Mouse (Mus musculus) subcutaneous adipose tissue, adult 2 months (tissue): Measurements from ENCODE around the gene Mrpl54. TPM values are rescaled to one million over a fixed set of nuclear protein-coding genes. Genes with fewer than 3 reads are reported as not detected.

ENCODE experiments used
- polyA plus RNA-seq: library from polyadenylated mRNA; depleted of rRNA; stranded (reverse); fragments of >200 nt; gene quantifications from 2 replicates; pipeline ENCODE4 v1.2.3, GENCODE M21; 2012; ENCODE audit warnings: low replicate concordance; rRNA removed

The Mrpl54 gene
- polyA plus RNA-seq: 78.4 and 104 TPM in 2 replicates

GRCm38 (mm10) chr10:81266211-81267105 lies at the start of gene Mrpl54, which contains the start of gene Apba3:
Gene Mrpl54 (minus strand): TSS chr10:81266934.
Gene Apba3 (plus strand): TSS chr10:81266960.

GRCm38 (mm10) chr10:81292554-81293333 lies 26.0 kb upstream of the Mrpl54 start, which contains the start of gene Pip5k1c:
Gene Pip5k1c (plus strand): TSS chr10:81292963.

GRCm38 (mm10) chr10:81291511-81292104 lies 24.9 kb upstream of the Mrpl54 start, which contains the start of gene Tjp3:
Gene Tjp3 (minus strand): TSS chr10:81291581.

GRCm38 (mm10) chr10:81252424-81253419 lies 14.0 kb downstream of the Mrpl54 start, which contains the start of gene Matk:
Gene Matk (plus strand): TSS chr10:81252935.

GRCm38 (mm10) chr10:81232580-81233225 lies 34.0 kb downstream of the Mrpl54 start, which contains the start of gene Zfr2:
Gene Zfr2 (plus strand): TSS chr10:81233155.

GRCm38 (mm10) chr10:81230438-81231332 lies 36.0 kb downstream of the Mrpl54 start, which contains the start of gene Atcay:
Gene Atcay (minus strand): TSS chr10:81230833.

Other genes with a start within 250 kb of the Mrpl54 start
- gene Diras1, start 241.3 kb downstream of the Mrpl54 start, polyA plus RNA-seq: 0.08 and 0.13 TPM in 2 replicates
- gene Slc39a3, start 229.5 kb downstream of the Mrpl54 start, polyA plus RNA-seq: 47.1 and 47.6 TPM in 2 replicates
- gene Sgta, start 206.8 kb downstream of the Mrpl54 start, polyA plus RNA-seq: 276 and 324 TPM in 2 replicates
- 29.8 and 72.2 TPM in 2 replicates for gene Thop1, start 196.9 kb downstream of the Mrpl54 start, polyA plus RNA-seq
- gene Creb3l3, start 168.1 kb downstream of the Mrpl54 start, polyA plus RNA-seq: 0.75 and 2.3 TPM in 2 replicates
- gene Map2k2, start 161.0 kb downstream of the Mrpl54 start, polyA plus RNA-seq: 134 and 183 TPM in 2 replicates
- 32.2 and 49.6 TPM in 2 replicates for gene Zbtb7a, start 131.7 kb downstream of the Mrpl54 start, polyA plus RNA-seq
- gene Pias4, start 99.0 kb downstream of the Mrpl54 start, polyA plus RNA-seq: 28.2 and 37.7 TPM in 2 replicates
- 1,292 and 2,498 TPM in 2 replicates for gene Eef2, start 90.3 kb downstream of the Mrpl54 start, polyA plus RNA-seq
- 75.2 and 89.3 TPM in 2 replicates for gene Dapk3, start 83.9 kb downstream of the Mrpl54 start, polyA plus RNA-seq
- not detected in 2 replicates for gene 4930442H23Rik, start 83.1 kb downstream of the Mrpl54 start, polyA plus RNA-seq
- gene Nmrk2, start 64.9 kb downstream of the Mrpl54 start, polyA plus RNA-seq: not detected in 2 replicates
- gene Atcay, start 36.1 kb downstream of the Mrpl54 start, polyA plus RNA-seq: 0.03 and 0.06 TPM in 2 replicates
- gene Zfr2, start 33.8 kb downstream of the Mrpl54 start, polyA plus RNA-seq: 5.7 and 25.8 TPM in 2 replicates
- gene Matk, start 14.0 kb downstream of the Mrpl54 start, polyA plus RNA-seq: 3.3 and 4.0 TPM in 2 replicates
- gene Apba3, start within 50 bp of the Mrpl54 start, polyA plus RNA-seq: 107 and 116 TPM in 2 replicates
- 0.26 and 15.2 TPM in 2 replicates for gene Tjp3, start 24.6 kb upstream of the Mrpl54 start, polyA plus RNA-seq
- gene Pip5k1c, start 26.0 kb upstream of the Mrpl54 start, polyA plus RNA-seq: 56.8 and 80.2 TPM in 2 replicates
- gene Cactin, start 54.2 kb upstream of the Mrpl54 start, polyA plus RNA-seq: 23.1 and 38.0 TPM in 2 replicates
- 10.1 and 16.3 TPM in 2 replicates for gene Tbxa2r, start 61.8 kb upstream of the Mrpl54 start, polyA plus RNA-seq
- 2.2 and 4.8 TPM in 2 replicates for gene Gipc3, start 76.3 kb upstream of the Mrpl54 start, polyA plus RNA-seq
- 69.5 and 90.1 TPM in 2 replicates for gene Hmg20b, start 83.5 kb upstream of the Mrpl54 start, polyA plus RNA-seq
- 38.6 and 41.1 TPM in 2 replicates for gene Mfsd12, start 90.6 kb upstream of the Mrpl54 start, polyA plus RNA-seq
- gene 4930404N11Rik, start 98.9 kb upstream of the Mrpl54 start, polyA plus RNA-seq: 0.43 and 1.8 TPM in 2 replicates
- gene Fzr1, start 111.6 kb upstream of the Mrpl54 start, polyA plus RNA-seq: 56.1 and 75.2 TPM in 2 replicates
- 61.5 and 66.9 TPM in 2 replicates for gene Dohh, start 117.5 kb upstream of the Mrpl54 start, polyA plus RNA-seq
- 3.2 and 5.1 TPM in 2 replicates for gene Gm48551, start 117.5 kb upstream of the Mrpl54 start, polyA plus RNA-seq
- 1.5 and 1.8 TPM in 2 replicates for gene Gm48552, start 122.1 kb upstream of the Mrpl54 start, polyA plus RNA-seq
- 9.8 and 12.3 TPM in 2 replicates for gene Smim24, start 126.1 kb upstream of the Mrpl54 start, polyA plus RNA-seq
- gene Nfic, start 188.7 kb upstream of the Mrpl54 start, polyA plus RNA-seq: 67.7 and 99.8 TPM in 2 replicates
- 0.70 and 0.93 TPM in 2 replicates for gene Celf5, start 215.8 kb upstream of the Mrpl54 start, polyA plus RNA-seq
- 174 and 241 TPM in 2 replicates for gene Ncln, start 229.5 kb upstream of the Mrpl54 start, polyA plus RNA-seq
- gene S1pr4, start 233.2 kb upstream of the Mrpl54 start, polyA plus RNA-seq: 7.2 and 9.4 TPM in 2 replicates